Mouse (Mus musculus) ES-E14 (cell line): ENCODE measurements at regions not wholly inside any gene's neighbourhood (a gene's known extent, or its start where the extent isn't known, plus 50 kb on each side); places are given as distances from the start of the nearest gene placed in this dataset.

Experiments used
- DNase-seq: peaks from one replicate; pipeline ENCODE4 v3.0.0-alpha.2; 2013; ENCODE audit warnings: low read depth, low spot score
- H3K27ac ChIP-seq: 2 replicates; pipeline ENCODE4 v1.5.1; 2012; ENCODE audit warnings: low read depth, mild to moderate bottlenecking, low read length, moderate library complexity, mixed read lengths; ENCODE audit not compliant: poor library complexity, insufficient read depth, severe bottlenecking
- H3K36me3 ChIP-seq: 2 replicates; pipeline ENCODE4 v1.6.1; 2012; ENCODE audit warnings: mild to moderate bottlenecking, low read length, moderate library complexity, mixed read lengths; ENCODE audit not compliant: control insufficient read depth, poor library complexity, insufficient read depth, severe bottlenecking
- H3K4me1 ChIP-seq, 2 experiments: fragments of 150-350 bp in 1 of 2; sonication (generic) in 1 of 2; 2 replicates each; pipeline ENCODE4 v1.6.1; 2012; ENCODE audit warnings: low read length in 2 of 2, mild to moderate bottlenecking in 1 of 2, mixed read lengths in 1 of 2; ENCODE audit not compliant: control insufficient read depth in 2 of 2, insufficient read depth in 2 of 2, poor library complexity in 1 of 2
- H3K4me3 ChIP-seq, 2 experiments: fragments of 150-350 bp in 1 of 2; sonication (generic) in 1 of 2; 2 replicates each; pipeline ENCODE4 v1.5.1; 2012; ENCODE audit warnings: low read length in 2 of 2, low read depth in 1 of 2, mild to moderate bottlenecking in 1 of 2, mixed read lengths in 1 of 2; ENCODE audit not compliant: insufficient read depth in 1 of 2, poor library complexity in 1 of 2, severe bottlenecking in 1 of 2
- H3K9ac ChIP-seq: 2 replicates; pipeline ENCODE4 v1.6.1; 2012; ENCODE audit warnings: low read depth, mild to moderate bottlenecking, low read length, mixed read lengths; ENCODE audit not compliant: poor library complexity, insufficient read depth, severe bottlenecking
- H3K9me3 ChIP-seq: fragments of 150-350 bp; sonication (generic); 2 replicates; pipeline ENCODE4 v1.6.1; 2012; ENCODE audit warnings: low read depth, mild to moderate bottlenecking, low read length; ENCODE audit not compliant: control insufficient read depth, insufficient read depth
- CHD2 ChIP-seq: IDR thresholded peaks from 2 replicates; pipeline ENCODE4 v1.6.1; 2014; ENCODE audit warnings: mild to moderate bottlenecking, low read depth, low read length, inconsistent platforms
- HCFC1 ChIP-seq: IDR thresholded peaks from 2 replicates; pipeline ENCODE4 v1.6.1; 2012; ENCODE audit warnings: low read length, inconsistent platforms, borderline replicate concordance; ENCODE audit not compliant: insufficient read depth
- MAFK ChIP-seq: IDR thresholded peaks from 2 replicates; pipeline ENCODE4 v1.6.1; 2014; ENCODE audit warnings: mild to moderate bottlenecking, low read depth, low read length, inconsistent platforms; ENCODE audit not compliant: insufficient read depth
- ZC3H11A ChIP-seq: IDR thresholded peaks from 2 replicates; pipeline ENCODE4 v1.6.1; 2012; ENCODE audit warnings: low read depth, mild to moderate bottlenecking, inconsistent platforms, low read length, borderline replicate concordance
- ZNF384 ChIP-seq: IDR thresholded peaks from 2 replicates; pipeline ENCODE4 v1.6.1; 2012; ENCODE audit warnings: low read depth, low read length, inconsistent platforms
- in situ Hi-C, 2 experiments: fragments of 600-800 bp; cut with MboI; formaldehyde crosslinking; loops; one replicate each; pipeline ENCODE4 v1.15.1; 2025; ENCODE audit warnings: low sequenced_read_pairs in 2 of 2, inconsistent platforms in 1 of 2; ENCODE audit not compliant: unreplicated experiment in 2 of 2

- Histone ChIP-seq H3K4me1 (no peaks in the 10 kb centered on the region), H3K9me3 (no peaks in the 10 kb centered on the region), H3K36me3 (no peaks in the 10 kb centered on the region), H3K9ac (no peak overlapping the region), H3K27ac (no peak overlapping the region), H3K4me3 (no peak overlapping the region)
- in situ Hi-C loops, result no loop called here
- no peak for TF ChIP-seq MAFK
- TF ChIP-seq ZNF384, result no peak
- TF ChIP-seq CHD2, result no peak
- no peak for TF ChIP-seq ZC3H11A
- no peak for TF ChIP-seq HCFC1
- DNase-seq, result no peak
These were observed 545.2 kb upstream of the Igfbp3 start for GRCm38 (mm10) chr11:7758862-7759467.
